Mouse (Mus musculus) midbrain, embryonic 15.5 days (tissue): Measurements from ENCODE around the gene Chm. TPM values are rescaled to one million over a fixed set of nuclear protein-coding genes. Genes with fewer than 3 reads are reported as not detected.

ENCODE experiments used
- microRNA counts: library from miRNA; unstranded; fragments of <30 nt; microRNA quantifications from one replicate; lab custom pipeline; 2016
- microRNA-seq: library from miRNA; unstranded; fragments of <30 nt; microRNA quantifications from one replicate; pipeline ENCODE4, GENCODE M21; 2016
- polyA plus RNA-seq: library from polyadenylated mRNA; unstranded; fragments of >200 nt; fragmentation: Nextera tagmentation; extraction: Ambion mirVana; gene quantifications from 2 replicates; pipeline ENCODE4 v1.2.1, GENCODE M21; 2015

The Chm gene
- polyA plus RNA-seq, 1 experiment from 2014 or later = 13.3 TPM

MicroRNAs encoded within 50 kb of the gene (microRNA counts, 519-probe panel; counts per million panel counts)
- microRNA mmu-miR-361 (lab: Ali Mortazavi, UCI) = 2,776 counts per million, percentile 61 among the panel's probes with 10 or more counts

Small RNA genes lying within 50 kb of the gene (microRNA-seq; reads per million reads assigned to microRNA genes)
- 4,517 reads per million, percentile 92 among the genes with 10 or more reads in this experiment for gene Mir361

Other genes starting within 250 kb of the Chm start
- gene Dach2, start 112.0 kb upstream of the Chm start, polyA plus RNA-seq = 6.5 and 6.9 TPM in 2 replicates